Mouse (Mus musculus) intestine, postnatal 0 days (tissue): ENCODE measurements around the gene Mrpl35. TPM values are rescaled to one million over a fixed set of nuclear protein-coding genes. Genes with fewer than 3 reads are reported as not detected.

ENCODE experiments used
- ATAC-seq: fragments of 200-750 bp; cut with Nextera tagmentation; 2 replicates; pipeline ENCODE4 v1.8.0; 2017; ENCODE audit warnings: mild to moderate bottlenecking, moderate TSS enrichment, moderate library complexity
- H3K27ac ChIP-seq: fragments of 300-500 bp; sonication (generic); 2 replicates; pipeline ENCODE4 v1.5.1; 2014; ENCODE audit warnings: mild to moderate bottlenecking, low read depth, low read length, moderate library complexity
- H3K27me3 ChIP-seq: fragments of 300-500 bp; sonication (generic); replicated peaks from 2 replicates; pipeline ENCODE4 v1.6.1; 2014; ENCODE audit warnings: low read length, mixed read lengths; ENCODE audit not compliant: control insufficient read depth, insufficient read depth
- H3K36me3 ChIP-seq: fragments of 300-500 bp; sonication (generic); 2 replicates; pipeline ENCODE4 v1.6.1; 2014; ENCODE audit warnings: mild to moderate bottlenecking, moderate library complexity; ENCODE audit not compliant: control insufficient read depth, insufficient read depth
- H3K4me1 ChIP-seq: fragments of 300-500 bp; sonication (generic); replicated peaks from 2 replicates; pipeline ENCODE4 v1.6.1; 2014; ENCODE audit warnings: antibody characterized with exemption, low read length, mixed read lengths; ENCODE audit not compliant: control insufficient read depth, insufficient read depth
- H3K4me2 ChIP-seq: fragments of 300-500 bp; sonication (generic); replicated peaks from 2 replicates; pipeline ENCODE4 v1.6.1; 2014; ENCODE audit warnings: low read depth, mild to moderate bottlenecking, moderate library complexity
- H3K4me3 ChIP-seq: fragments of 300-500 bp; sonication (generic); 2 replicates; pipeline ENCODE4 v1.5.1; 2014; ENCODE audit warnings: low read depth, low read length
- H3K9ac ChIP-seq: fragments of 300-500 bp; sonication (generic); 2 replicates; pipeline ENCODE4 v1.6.1; 2014; ENCODE audit warnings: mild to moderate bottlenecking, low read depth, low read length
- H3K9me3 ChIP-seq: fragments of 300-500 bp; sonication (generic); 2 replicates; pipeline ENCODE4 v1.6.1; 2016; ENCODE audit warnings: mixed run types; ENCODE audit not compliant: control insufficient read depth
- CTCF ChIP-seq: sonication (generic); IDR thresholded peaks from 2 replicates; pipeline ENCODE4 v1.5.1; 2016; ENCODE audit warnings: low read depth, mild to moderate bottlenecking, control low read depth, antibody characterized with exemption, moderate library complexity
- WGBS: fragments of 180-500 bp; shearing (Covaris S2); extraction: QIAGEN DNeasy Blood & Tissue Kit; methylation state at CpG from one replicate; pipeline ENCODE4 v1.1.7; 2014; 5-methylcytosine and 5-hydroxymethylcytosine counted together
- polyA plus RNA-seq: library from polyadenylated mRNA; unstranded; fragments of >200 nt; fragmentation: Nextera tagmentation; extraction: Ambion mirVana; gene quantifications from 2 replicates; pipeline ENCODE4 v1.2.1, GENCODE M21; 2015

Mrpl35 gene
- polyA plus RNA-seq, 1 experiment from 2014 or later = 62.1 TPM

GRCm38 (mm10) chr6:71803609-71804008, 23.2 kb downstream of the Mrpl35 start:
- no peak for ATAC-seq
- H3K9ac ChIP-seq = no peak overlapping the region
- WGBS = 92% methylated on average over 1 of the region's 1 CpGs
- H3K4me1 ChIP-seq = no peaks in the 10 kb centered on the region
- no peak overlapping the region for H3K4me3 ChIP-seq
- H3K4me2 ChIP-seq = no peak overlapping the region
- TF ChIP-seq CTCF = no peak
- H3K9me3 ChIP-seq = no peaks in the 10 kb centered on the region
- H3K27me3 ChIP-seq = no peaks in the 10 kb centered on the region
- no peak overlapping the region for H3K27ac ChIP-seq
- no peaks in the 10 kb centered on the region for H3K36me3 ChIP-seq

GRCm38 (mm10) chr6:71801714-71802094, 25.1 kb downstream of the Mrpl35 start:
- no peaks in the 10 kb centered on the region for H3K27me3 ChIP-seq
- no peak for TF ChIP-seq CTCF
- H3K9ac ChIP-seq = no peak overlapping the region
- H3K27ac ChIP-seq = no peak overlapping the region
- H3K4me3 ChIP-seq = no peak overlapping the region
- no peaks in the 10 kb centered on the region for H3K36me3 ChIP-seq
- no peak for ATAC-seq
- WGBS = 76% methylated on average over 10 of the region's 10 CpGs
- H3K4me1 ChIP-seq = no peaks in the 10 kb centered on the region
- H3K9me3 ChIP-seq = no peaks in the 10 kb centered on the region
- H3K4me2 ChIP-seq = no peak overlapping the region

GRCm38 (mm10) chr6:71801011-71801713, 25.6 kb downstream of the Mrpl35 start:
- Histone ChIP-seq H3K4me3 (no peak overlapping the region), H3K4me1 (no peaks in the 10 kb centered on the region), H3K27ac (no peak overlapping the region), H3K4me2 (no peak overlapping the region), H3K27me3 (no peaks in the 10 kb centered on the region), H3K36me3 (no peaks in the 10 kb centered on the region), H3K9ac (no peak overlapping the region), H3K9me3 (no peaks in the 10 kb centered on the region)
- WGBS = 65% methylated on average over 7 of the region's 7 CpGs
- TF ChIP-seq CTCF = no peak
- ATAC-seq = no peak

- WGBS = 70% methylated on average over 3 of the region's 3 CpGs
- Histone ChIP-seq H3K4me1 (no peaks in the 10 kb centered on the region), H3K9ac (no peak overlapping the region), H3K4me3 (no peak overlapping the region), H3K4me2 (no peak overlapping the region), H3K36me3 (no peaks in the 10 kb centered on the region), H3K9me3 (no peaks in the 10 kb centered on the region), H3K27me3 (no peaks in the 10 kb centered on the region), H3K27ac (no peak overlapping the region)
- ATAC-seq = no peak
- TF ChIP-seq CTCF = no peak
Measured at GRCm38 (mm10) chr6:71799391-71799790, 27.4 kb downstream of the Mrpl35 start.

GRCm38 (mm10) chr6:71791771-71792170, 35.0 kb downstream of the Mrpl35 start:
- H3K27me3 ChIP-seq = no peaks in the 10 kb centered on the region
- WGBS = 86% methylated on average over 6 of the region's 6 CpGs
- H3K27ac ChIP-seq = no peak overlapping the region
- H3K36me3 ChIP-seq = no peaks in the 10 kb centered on the region
- no peaks in the 10 kb centered on the region for H3K9me3 ChIP-seq
- no peak overlapping the region for H3K4me2 ChIP-seq
- ATAC-seq = no peak
- no peaks in the 10 kb centered on the region for H3K4me1 ChIP-seq
- no peak overlapping the region for H3K4me3 ChIP-seq
- TF ChIP-seq CTCF = no peak
- no peak overlapping the region for H3K9ac ChIP-seq

GRCm38 (mm10) chr6:71788348-71788747, 38.4 kb downstream of the Mrpl35 start:
- Histone ChIP-seq H3K27me3 (no peaks in the 10 kb centered on the region), H3K36me3 (no peaks in the 10 kb centered on the region), H3K4me1 (no peaks in the 10 kb centered on the region), H3K4me2 (no peak overlapping the region), H3K27ac (no peak overlapping the region), H3K4me3 (no peak overlapping the region), H3K9me3 (no peaks in the 10 kb centered on the region), H3K9ac (no peak overlapping the region)
- ATAC-seq = no peak
- WGBS = 78% methylated on average over 9 of the region's 9 CpGs
- no peak for TF ChIP-seq CTCF
